Mouse (Mus musculus) gastrocnemius, postnatal 4 days (tissue): ENCODE measurements at regions not wholly inside any gene's neighbourhood (a gene's known extent, or its start where the extent isn't known, plus 50 kb on each side); places are given as distances from the start of the nearest gene placed in this dataset.
"Not testable (repeated sequence)": the region's sequence is repeated elsewhere in the genome, so short reads cannot be mapped to it uniquely, and the experiment has no call there.

Experiments
- DNase-seq, 2 experiments: peaks; one replicate each; pipeline ENCODE4 v3.0.0; 2021 to 2022; ENCODE audit warnings: low spot score in 2 of 2, mixed read lengths in 2 of 2

DNA sequence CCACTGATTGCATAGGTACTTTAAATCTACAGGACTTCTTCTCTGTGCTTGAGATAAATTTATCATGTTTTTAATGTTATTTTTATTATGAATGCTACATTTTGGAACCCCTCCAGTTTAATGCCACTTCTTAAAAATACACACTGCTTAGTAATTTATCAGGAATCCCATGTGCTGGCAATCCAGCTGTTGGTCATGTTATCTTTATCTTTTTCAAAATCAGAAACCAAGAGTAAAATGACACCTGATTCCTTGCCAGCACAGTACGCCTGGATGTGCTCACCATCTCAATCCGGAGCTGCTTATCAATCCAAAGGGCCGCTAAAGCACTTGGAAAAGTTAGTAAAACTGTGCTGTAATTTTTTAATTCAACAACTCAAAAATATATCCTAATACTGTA is 497.1 kb downstream of the Hdgfl1 start:
- no peak for DNase-seq

DNA sequence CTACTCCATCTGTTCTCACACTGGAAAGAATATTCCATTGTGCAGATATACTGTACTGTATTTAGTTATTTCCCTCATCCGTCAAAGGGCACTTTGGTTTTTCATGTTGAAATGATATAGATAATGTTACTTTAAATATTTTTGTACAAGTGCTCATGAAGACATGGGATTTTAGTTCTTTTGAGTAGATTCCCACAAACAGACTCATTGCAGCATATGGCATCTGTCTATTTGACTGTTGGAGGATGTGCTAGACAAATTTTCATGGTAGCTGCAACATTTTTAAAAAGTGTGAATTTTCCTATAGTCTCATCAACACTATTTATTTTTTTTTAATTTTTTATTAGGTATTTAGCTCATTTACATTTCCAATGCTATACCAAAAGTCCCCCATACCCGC is 502.5 kb downstream of the Hdgfl1 start:
- DNase-seq: no peak

- DNase-seq: no peak
Measured at GRCm38 (mm10) chr13:26235941-26236340, 534.0 kb downstream of the Hdgfl1 start.

- no peak for DNase-seq
Measured at GRCm38 (mm10) chr13:26234703-26235102, 535.3 kb downstream of the Hdgfl1 start.

DNA sequence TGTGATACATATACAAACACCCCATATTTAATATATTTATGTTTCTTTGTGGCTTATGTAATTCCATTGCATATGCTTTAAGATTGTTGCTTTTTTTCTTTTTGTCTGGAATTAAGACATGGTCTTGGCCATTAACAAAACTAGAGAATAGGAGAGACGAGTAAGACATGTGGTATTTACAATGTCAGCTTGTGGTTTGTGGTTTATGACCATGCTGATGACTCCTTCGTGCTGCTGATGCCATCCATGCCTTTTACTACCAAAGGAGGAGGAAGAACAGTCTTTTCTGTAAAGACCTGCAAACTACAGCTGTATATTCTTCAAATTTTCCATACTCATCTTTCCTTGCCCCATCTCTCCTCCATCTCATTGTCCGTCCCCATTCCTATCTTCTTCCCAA is 552.7 kb downstream of the Hdgfl1 start:
- DNase-seq: no peak

DNA sequence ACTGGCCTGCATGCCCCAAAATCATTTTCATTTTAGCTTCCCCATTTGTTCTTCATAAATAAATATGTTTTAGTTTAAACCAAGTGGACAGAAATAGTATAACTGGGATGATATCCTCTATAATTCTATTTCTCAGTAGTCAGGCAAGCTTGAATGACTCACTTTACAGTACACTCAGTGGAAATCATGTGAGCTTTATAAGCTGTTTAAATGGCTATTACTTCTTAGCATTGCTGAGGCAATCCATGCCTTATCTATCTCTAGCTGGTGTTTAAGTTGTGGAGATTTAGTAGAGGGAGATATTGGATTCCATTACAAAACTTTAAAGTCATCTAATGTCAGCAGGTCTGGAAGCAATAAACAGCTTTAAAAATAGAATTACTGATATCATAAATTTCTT is 553.4 kb downstream of the Hdgfl1 start:
- DNase-seq: no peak

GRCm38 (mm10) chr13:26205532-26206105 is 564.3 kb downstream of the Hdgfl1 start:
- no peak for DNase-seq

DNA sequence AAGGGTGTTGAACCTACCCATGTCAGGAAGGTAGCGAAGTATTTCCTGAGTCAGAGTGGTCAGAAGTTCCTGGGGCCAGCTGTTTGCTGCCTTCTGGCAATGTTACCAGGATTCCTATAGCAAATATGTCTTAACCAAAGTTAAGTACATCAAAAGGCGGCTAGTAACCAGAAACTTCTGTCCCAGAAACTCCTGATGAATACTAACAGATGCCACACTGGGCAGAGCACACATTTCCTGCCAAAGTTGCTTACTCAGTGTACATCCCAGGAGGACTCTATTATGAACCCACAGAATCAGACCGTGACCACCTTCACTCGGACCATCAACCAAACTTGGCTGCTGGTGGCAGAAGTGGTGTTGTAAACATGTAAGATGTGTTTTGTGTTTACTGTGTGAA is 575.3 kb downstream of the Hdgfl1 start:
- no peak for DNase-seq

DNA sequence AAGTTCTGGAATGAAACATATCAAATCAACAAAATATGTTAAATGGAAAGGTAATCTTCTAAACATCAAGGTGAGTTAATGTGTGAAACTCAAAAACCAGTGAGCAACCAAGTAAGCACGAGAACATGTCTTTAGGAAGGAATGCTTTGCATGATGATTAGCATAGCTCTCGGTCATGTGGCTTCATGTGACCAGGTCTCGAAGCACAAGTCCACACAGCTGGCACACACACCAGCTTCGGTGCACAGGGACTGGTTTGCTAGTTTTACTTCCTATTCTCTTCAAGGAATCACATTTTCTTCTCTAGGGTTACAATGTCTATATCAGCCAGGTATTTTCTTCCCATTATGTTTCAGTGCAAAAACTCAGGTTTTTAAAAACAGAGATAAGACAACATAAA is 586.1 kb downstream of the Hdgfl1 start:
- DNase-seq: no peak

GRCm38 (mm10) chr13:26171891-26172482 is 598.0 kb downstream of the Hdgfl1 start:
- no peak for DNase-seq

DNA sequence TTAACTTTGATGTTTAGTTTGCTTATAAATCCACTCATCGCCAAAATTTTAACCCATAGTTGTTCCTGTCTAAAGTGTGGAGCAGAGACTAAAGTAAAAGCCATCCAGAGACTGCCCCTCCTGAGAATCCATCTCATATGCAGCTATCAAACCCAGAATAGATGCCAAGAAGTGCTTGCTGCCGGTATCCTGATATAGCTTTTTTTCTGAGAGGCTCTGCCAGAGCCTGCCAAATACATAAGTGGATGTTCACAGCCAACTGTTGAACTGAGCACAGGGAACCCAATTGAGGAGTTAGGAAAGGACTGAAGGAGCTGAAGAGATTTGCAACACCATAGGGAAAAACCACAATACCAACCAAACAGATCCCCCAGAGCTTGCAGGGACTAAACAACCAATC is 600.3 kb downstream of the Hdgfl1 start:
- no peak for DNase-seq

GRCm38 (mm10) chr13:26158703-26159102 is 611.3 kb downstream of the Hdgfl1 start:
- no peak for DNase-seq

- DNase-seq: peak in 1 of 2 experiments; percentile 20
Measured at GRCm38 (mm10) chr13:26154701-26155471, 615.1 kb downstream of the Hdgfl1 start.

GRCm38 (mm10) chr13:26154251-26154650 is 615.7 kb downstream of the Hdgfl1 start:
- no peak for DNase-seq

- DNase-seq: no peak
Measured at GRCm38 (mm10) chr13:26153093-26153492, 616.9 kb downstream of the Hdgfl1 start.

DNA sequence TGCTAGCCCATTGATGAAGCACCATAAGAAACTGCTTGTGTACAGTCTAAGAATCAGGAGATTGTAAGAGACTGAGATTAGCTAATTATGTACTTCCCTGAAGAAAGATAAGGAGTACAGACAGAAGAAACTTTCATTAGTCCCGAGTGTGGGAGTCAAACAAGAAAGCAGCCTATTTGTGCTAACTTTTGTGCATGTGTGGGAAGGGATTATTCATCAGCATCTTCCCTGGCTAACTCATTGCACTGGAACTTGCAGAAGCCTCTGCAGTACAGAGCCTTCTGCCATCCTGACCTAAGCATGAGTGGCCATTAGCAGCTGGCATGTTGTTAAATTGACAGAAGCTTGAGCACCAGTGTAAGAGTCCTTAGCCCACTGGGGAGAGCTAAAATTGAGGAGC is 619.5 kb downstream of the Hdgfl1 start:
- DNase-seq: no peak

DNA sequence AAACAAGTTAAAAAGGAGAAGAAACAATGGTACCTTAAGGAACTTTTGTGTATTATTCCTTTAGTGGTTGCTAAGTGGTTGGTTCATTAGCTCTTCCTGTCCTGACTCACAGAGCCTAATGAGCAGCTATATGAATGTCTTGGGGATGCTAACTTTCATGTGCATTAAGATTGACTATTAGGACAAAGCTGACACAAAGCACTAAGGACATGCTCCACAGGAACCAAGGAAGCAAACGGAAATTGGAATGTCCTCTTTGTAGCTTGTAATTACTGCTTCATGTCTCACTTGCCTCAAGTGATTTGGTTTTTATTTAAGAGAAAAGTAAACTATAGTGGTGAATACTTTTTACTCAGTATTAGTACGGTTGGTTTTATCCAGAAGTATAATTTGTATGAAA is 627.2 kb downstream of the Hdgfl1 start:
- DNase-seq: no peak

- no peak for DNase-seq
Measured at GRCm38 (mm10) chr13:26119363-26119762, 650.6 kb downstream of the Hdgfl1 start.

DNA sequence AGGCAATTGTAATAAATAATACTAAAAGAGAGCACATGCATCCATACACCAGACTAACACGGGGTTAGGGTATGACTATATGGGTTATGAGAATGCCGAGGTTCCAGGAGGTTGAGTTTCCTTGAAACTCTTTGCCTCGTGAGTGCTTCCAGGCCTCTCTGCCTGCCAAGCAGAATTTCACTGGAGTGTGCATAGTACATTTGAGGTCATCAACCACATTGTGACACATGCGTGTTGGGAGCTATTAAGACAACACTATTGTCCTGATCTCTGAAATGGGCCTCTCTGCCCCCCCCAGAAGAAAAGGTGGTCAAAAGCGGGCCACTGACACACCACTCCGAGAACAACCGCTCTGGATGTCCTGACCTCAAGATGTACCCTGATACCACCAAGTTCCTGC is 655.8 kb downstream of the Hdgfl1 start:
- DNase-seq: no peak

DNA sequence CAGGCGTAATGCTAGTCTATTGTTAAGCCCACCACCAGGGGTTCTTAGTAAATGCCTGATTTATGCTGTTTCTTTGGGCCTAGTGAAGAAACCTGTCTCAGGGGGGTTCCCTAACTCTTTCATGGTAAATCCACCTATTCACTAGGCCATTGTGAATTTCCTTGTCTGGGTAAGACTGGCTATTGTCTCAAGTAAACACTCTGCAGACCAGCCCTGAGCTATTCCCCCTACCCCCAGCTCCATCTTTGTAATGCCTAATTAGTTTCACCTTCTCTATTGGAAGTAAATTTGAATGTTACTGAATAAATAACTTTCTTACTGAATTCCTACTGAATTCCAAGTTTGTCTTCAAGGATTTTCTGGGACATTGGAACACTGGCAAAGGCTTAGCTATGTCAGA is 656.2 kb downstream of the Hdgfl1 start:
- not testable (repeated sequence) for DNase-seq

- no peak for DNase-seq
Measured at GRCm38 (mm10) chr13:26112579-26112978, 657.4 kb downstream of the Hdgfl1 start.

GRCm38 (mm10) chr13:26109013-26109412 is 661.0 kb downstream of the Hdgfl1 start:
- DNase-seq: no peak

DNA sequence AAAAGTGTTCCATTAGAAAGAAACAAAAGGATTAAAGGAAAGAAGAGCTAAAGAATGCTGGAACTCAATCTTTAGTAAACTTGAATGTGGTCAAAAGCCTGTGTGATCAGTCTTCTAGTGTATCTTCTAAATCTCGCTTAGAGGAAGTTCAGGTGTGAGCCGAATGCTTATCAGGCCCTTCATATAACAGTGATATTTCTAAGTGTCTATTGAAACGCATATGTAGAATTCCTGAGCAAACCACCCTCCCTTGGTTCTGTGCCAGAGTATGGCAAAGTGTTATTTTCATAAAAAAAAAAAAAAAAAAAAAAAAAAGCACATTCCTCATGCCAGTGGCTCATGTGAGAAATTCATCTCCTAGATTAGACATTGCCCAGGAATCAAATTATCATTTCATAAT is 681.2 kb downstream of the Hdgfl1 start:
- no peak for DNase-seq
